Mouse (Mus musculus): ENCODE data around the gene Krtap28-13. TPM values are rescaled to one million over a fixed set of nuclear protein-coding genes. Genes with fewer than 3 reads are reported as not detected.
A peak's percentile ranks its signal among the peaks of the same experiment; 100 is the strongest.

Krtap28-13 gene
- not detected for total RNA-seq (2021)

DNA sequence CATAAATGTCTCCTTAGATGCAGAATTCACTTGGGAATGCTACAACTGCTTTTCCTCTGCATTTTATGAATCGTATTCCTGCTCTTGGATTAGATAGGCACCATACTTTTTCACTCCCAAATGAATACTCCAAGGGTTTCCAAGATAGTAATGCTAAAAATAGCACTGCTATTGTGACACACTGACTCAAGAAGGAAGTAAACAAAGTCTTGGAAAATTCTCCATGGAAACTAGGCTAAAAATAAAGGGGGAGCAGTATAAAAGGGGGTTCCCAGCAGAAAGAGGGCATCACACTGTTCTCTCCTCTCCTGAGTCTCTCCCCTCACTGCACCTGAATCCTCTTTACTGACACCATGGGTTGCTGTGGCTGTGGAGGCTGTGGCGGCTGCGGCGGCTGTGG lies at the start of gene Krtap28-13:
Gene Krtap28-13, plus strand, starts transcription at position 288 of the 400 bp plus-strand sequence.
- DNase-seq: peak in 1 of 2 experiments; percentile 11
- intact Hi-C loops (cut with DNase I): no loop called here

DNA sequence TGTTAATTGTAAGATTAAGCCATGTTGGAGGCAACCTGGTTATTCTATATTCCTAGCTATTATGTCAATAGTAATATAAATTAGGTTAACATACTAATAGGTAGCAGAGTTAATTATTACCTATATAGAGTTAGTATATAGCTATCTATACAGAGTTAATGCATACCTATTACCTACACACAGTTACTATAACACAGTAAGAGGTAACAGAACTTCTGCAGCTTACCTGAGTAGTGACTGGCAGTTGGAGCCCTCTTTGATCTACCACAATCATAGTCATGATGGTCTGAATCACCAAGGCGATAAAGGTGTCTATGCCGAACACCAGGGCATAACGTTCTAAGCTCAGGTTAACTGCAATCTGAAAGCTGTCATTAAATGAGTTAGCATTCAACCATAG lies 46.3 kb upstream of the Krtap28-13 start:
- intact Hi-C loops (cut with DNase I): no loop called here
- DNase-seq: no peak

DNA sequence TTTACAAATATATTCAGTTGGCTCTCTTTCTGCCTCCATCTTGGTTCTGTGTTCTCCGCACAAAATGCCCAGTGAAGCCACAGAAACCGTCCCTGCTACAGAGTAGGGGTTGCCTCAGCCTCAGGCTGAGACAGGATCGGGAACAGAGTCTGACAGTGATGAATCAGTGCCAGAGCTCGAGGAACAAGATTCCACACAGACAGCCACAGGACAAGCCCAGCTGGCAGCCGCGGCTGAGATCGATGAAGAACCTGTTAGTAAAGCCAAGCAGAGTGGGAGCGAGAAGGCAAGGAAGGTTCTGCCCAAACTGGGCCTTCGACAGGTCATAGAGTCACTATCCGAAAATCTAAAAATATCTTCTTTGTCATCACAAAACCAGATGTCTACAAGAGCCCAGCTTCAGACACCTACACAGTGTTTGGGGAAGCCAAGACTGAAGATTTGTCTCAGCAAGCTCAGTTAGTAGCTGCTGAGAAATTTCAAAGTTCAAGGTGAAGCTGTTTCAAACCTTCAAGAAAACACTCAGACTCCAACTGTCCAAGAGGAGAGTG lies 45.3 kb upstream of the Krtap28-13 start:
- intact Hi-C loops (cut with DNase I): no loop called here
- DNase-seq: no peak

DNA sequence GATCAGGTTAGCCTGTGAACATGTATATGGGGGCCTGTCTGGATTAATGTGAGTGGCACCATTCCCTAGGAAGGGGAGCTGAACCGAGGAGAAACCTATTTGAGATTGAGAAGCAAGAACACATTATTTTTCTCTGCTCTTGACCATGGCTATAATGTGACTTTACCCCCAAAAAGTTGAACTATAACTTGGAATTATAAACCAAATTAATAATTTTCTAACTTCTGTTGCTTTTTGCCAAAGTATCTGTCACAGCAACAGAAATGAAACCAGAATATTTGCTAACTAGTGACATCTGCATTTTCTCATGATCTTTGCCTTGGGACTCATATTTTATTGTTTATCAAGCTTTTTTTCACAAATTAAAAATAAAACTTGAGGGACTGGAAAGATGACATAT lies 44.2 kb upstream of the Krtap28-13 start:
- intact Hi-C loops (cut with DNase I): no loop called here
- DNase-seq: no peak

DNA sequence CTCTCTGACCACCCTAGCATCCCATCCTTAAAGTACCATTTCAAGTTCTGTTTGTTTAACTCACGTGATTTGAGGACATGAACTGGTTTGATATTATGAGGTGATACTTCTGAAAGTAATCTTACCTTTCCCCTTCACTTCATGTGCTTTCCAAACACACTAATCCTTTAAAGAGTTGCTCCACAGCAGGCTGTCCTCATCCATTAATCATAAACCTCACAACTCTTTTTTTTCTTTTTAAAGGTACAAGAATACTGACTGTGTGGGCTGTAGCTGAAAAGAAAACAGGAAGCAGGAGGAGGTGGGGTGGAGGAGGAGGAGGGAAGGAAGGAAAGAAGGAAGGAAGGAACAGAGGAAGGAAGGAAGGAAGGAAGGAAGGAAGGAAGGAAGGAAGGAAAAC lies 28.8 kb upstream of the Krtap28-13 start:
- intact Hi-C loops (cut with DNase I): no loop called here
- DNase-seq: no peak

DNA sequence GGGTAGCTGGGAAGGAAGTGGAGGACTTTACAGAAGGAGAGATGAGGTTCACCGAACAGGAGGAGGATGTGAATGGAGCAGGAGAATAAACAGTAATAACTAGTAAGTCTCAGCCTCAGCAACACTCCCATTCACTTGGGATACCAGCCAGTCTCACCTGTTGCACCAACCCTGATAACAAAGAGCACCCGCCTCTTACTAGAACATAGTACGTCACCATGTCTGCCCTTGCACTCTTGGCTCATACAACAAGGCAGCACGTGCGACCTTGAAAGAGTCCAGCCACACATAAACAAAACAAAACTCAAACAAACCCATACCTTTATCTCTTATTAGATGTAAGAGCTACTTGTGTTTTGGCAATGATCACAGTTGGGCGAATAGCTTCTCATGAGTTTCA lies 28.2 kb upstream of the Krtap28-13 start:
- no peak for DNase-seq
- intact Hi-C loops (cut with DNase I): no loop called here

DNA sequence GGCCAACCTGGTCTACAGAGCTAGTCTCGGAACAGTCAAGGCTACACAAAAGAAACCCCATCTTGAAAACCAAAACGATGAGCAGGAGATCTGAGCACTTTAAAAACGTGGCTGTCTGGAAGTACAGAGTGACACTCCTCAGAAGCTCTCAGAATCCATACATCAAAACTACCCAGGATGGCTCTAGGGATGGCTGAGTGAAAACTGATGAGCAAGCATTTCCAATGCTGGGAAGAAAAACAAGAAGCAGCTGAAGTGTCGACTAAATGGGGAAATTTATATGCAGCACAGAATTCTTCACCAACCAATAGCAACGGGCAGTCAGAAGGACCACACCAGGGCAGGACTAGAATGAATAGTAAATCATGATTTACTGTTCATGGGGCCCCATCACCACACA lies 26.2 kb upstream of the Krtap28-13 start:
- intact Hi-C loops (cut with DNase I): no loop called here
- no peak for DNase-seq

DNA sequence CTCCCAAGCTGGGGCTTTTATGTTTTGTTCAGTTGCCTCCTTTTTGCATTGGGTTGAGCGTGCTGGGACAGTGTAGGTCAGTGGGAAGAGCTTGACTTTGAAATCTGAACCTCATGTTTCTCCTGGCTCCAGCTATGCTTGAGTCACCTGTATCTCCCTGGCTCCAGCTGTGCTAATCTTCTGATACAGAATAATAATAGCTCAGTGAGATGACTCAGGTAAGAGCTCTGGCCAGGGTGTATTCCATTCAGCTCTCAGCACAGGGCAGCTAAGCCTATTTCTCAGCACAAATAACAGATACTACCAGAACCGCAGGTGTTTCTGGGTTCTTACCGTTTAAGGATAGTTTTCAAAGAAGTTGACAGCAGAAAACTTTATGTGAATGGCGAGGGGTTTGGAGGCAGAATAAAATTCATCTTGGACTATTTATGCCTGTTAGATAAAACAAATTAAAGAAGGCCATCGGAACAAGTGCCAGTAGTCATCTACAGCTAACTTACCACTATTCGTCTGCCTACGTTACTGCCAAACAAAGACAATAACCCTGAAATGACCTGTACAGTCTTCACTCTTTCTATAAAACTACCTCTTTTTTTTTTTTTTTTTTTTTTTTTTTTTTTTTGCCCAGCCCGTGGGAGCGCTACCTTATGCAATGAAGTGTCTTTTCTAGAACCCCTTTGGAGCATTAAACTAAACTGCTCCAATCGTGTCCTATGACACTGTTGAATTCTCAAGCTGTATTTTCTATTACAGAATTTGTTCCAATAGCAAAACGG lies 23.6 kb upstream of the Krtap28-13 start:
- intact Hi-C loops (cut with DNase I): no loop called here
- DNase-seq: no peak

DNA sequence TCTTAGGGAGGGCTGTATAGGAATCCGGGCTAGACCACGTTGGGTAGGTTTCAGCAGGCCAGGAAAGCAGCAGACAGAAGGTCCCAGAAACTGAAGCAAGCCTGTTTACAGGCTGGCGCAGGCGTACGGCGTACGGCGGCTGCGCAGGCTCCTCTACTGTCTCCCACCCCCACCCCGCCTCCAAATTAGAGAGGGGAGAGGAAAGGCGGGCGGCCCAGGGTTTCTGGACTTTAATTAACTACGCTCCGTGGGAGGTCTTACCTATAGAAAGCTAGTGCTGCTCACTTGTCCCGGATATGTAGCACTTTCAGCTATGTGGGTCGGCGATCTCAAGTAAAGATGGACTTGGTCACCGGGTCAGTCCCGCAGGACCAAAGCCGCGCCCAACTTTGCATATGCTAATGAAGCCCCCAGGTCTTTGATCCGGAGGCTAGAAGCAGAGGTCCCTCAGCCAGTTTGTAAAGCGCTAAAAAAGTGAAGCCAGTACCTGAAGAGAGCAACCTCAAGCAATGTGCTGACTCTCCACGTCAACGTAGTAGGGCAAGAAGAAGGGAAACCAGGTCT lies 22.5 kb upstream of the Krtap28-13 start, which contains the start of gene Slc19a3:
Gene Slc19a3, minus strand, starts transcription at position 340 of the 564 bp plus-strand sequence.
- DNase-seq: peak; percentile 34 to 39
- intact Hi-C loops (cut with DNase I): no loop called here

DNA sequence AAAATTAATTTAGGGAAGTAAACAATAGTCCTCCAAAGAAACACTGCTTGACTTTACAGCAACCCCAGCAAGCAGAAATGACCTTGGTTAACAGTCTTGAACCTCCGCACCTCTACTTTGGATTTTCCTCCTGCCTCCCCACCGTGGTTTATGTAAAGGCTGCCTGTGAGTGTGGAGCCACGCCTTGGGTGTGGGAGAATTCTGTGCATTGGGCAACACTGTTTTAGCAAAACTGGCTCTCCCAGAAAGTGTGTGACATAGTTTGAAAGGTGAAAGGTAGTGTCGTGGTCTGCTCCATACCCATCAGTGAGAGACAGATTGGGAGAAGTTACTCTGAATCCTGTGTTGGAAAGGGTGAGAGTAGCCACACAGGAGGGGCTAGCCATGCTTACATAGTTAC lies 21.6 kb upstream of the Krtap28-13 start:
- no peak for DNase-seq
- intact Hi-C loops (cut with DNase I): no loop called here

DNA sequence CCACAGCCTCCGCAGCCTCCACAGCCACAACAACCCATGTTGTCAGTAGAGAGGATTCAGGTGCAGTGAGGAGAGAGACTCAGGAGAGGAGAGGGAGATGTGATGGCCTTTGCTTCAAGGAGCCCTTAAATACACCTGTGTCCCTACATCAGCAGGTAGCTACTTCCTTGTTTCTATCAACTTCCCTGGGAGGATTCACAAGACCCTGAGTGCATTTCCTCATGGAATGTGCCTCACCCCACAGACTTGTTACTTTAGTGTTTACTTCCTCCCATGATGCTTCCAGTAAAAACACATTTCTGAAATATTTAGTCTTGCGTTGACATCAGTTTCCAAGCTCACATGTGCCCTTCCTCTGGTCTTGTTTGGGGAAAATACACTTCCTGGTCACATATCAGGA lies 18.4 kb upstream of the Krtap28-13 start, which contains the start of gene Krtap28-10:
Gene Krtap28-10, minus strand, starts transcription at position 101 of the 400 bp plus-strand sequence.
- DNase-seq: no peak
- intact Hi-C loops (cut with DNase I): no loop called here

DNA sequence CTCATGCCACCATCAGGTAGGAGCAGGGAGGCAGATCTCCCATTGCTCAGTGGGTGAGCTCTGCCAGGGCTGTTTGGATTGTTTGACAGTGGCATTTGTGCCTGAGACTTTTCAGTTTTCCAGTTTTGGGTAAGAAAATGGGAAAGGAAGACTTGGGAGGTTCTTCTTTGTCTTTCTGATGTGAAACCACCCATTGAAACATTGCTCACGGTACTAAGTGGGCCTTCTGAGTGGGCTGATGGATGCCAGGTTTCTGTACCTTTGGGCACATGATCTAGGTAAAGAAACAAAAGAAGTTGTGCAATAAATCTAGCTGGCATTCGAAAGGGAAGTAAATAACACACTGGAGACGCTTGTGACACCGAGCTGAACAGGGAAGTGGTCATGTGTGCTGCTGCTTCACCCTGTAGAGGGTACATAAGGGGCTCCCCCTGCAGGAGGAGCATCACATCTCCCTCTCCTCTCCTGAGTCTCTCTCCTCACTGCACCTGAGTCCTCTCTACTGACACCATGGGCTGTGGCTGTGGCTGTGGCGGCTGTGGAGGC lies 15.8 kb upstream of the Krtap28-13 start, which contains the start of gene Gm47969:
Gene Gm47969, plus strand, starts transcription at position 51 of the 546 bp plus-strand sequence.
- intact Hi-C loops (cut with DNase I): no loop called here
- DNase-seq: no peak

DNA sequence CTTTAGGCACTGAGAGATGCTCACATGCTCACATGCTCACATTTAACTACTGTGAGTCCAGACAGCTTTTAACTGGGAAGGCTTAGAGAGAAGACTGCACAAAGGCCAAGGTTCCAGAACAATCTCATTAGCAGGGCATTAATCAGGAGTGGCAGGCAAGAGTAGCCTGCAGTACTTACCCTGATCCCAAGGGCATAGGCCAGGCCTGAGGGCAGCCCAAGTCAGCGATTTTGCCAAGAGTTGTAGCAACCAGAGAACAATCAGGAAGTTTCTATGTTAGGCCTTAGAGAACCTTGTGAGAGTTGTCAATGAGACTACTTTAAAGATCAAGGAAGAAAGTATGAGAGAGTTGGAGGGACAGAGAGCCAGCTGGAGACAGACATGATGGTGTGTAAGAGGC lies 2.2 kb upstream of the Krtap28-13 start:
- intact Hi-C loops (cut with DNase I): no loop called here

DNA sequence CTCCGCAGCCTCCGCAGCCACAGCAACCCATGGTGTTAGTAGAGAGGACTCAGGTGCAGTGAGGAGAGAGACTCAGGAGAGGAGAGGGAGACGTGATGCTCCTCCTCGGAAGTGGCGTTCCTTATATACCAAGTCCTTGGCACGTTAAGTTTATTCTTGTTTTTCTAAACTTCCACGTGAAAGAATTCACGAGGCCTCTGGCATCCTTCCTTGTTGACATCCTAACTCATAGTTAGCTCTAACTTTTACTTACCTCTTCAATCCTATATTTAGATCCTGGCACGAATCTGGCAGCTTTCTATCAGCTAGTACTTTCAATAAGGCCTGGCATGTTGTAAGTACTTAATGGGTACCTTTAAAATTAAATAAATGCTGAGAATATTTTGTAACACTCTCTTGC lies 1.5 kb upstream of the Krtap28-13 start, which contains the start of gene A030005K14Rik:
Gene A030005K14Rik, minus strand, starts transcription at position 101 of the 400 bp plus-strand sequence.
- intact Hi-C loops (cut with DNase I): no loop called here
- DNase-seq: peak in 1 of 2 experiments; percentile 7

More for the DNA sequence above, 2.2 kb upstream of the Krtap28-13 start:
- DNase-seq: no peak

DNA sequence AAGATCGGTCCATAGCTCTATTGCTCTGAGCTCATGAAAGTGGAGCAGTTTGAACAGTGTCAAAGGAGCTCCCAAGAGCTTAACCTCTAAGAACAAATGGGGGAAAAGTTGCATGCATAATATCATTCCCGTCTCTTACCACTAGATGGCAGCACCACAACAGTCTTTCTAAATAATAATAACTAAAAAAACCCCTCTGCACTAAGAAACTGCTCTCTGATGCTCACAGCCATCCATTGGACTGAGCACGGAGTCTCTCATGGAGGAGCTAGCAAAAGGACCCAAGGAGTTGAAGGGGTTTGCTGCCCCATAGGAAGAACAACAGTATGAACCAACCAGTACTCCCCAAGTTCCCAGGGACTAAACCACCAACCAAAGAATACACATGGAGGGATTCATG lies 4.1 kb downstream of the Krtap28-13 start:
- DNase-seq: peak; percentile 16 to 44
- intact Hi-C loops (cut with DNase I): loop anchor here (1.0 to 2.0 kb wide), 2 partner anchors 122 to 652 kb away; no protein-coding TSS in a partner anchor

DNA sequence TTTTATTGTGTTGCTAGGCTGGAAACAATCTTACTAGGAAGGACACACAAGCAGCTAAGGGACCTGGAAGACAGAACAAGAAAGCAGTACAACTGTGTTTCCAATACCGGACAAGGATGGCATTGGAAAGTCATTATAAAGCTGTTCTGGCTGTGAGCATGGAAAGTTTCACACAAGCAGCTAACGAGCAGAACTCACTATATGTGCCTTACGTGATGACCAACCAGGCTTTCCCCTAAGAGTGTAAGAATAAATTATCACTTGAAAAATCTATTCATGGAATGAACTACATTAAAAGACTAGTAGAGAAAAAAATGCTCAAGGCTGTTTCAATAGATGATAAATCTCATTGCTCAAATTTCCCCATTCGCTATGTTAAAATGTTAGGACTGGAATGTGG lies 5.8 kb downstream of the Krtap28-13 start:
- no peak for DNase-seq
- intact Hi-C loops (cut with DNase I): no loop called here

DNA sequence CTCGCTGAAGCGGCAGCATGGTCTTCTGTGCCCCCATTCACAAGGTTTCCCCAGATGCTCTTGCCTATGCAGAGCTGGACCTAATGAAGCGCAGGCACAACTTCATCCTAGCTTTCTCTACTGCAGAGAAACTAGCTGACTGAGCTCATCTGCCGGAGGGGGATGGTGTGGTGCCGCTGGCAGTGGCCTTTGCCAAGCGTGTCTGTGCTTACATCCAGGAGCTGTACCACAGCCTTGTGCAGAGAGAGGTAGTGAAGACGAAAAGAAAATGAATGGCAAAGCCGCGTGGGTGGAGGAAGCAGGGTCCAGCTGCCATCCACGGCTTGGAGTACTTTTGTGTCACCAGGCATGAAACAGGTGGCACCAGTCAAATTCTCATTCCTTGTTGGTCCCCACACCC lies 6.5 kb downstream of the Krtap28-13 start:
- no peak for DNase-seq
- intact Hi-C loops (cut with DNase I): no loop called here

DNA sequence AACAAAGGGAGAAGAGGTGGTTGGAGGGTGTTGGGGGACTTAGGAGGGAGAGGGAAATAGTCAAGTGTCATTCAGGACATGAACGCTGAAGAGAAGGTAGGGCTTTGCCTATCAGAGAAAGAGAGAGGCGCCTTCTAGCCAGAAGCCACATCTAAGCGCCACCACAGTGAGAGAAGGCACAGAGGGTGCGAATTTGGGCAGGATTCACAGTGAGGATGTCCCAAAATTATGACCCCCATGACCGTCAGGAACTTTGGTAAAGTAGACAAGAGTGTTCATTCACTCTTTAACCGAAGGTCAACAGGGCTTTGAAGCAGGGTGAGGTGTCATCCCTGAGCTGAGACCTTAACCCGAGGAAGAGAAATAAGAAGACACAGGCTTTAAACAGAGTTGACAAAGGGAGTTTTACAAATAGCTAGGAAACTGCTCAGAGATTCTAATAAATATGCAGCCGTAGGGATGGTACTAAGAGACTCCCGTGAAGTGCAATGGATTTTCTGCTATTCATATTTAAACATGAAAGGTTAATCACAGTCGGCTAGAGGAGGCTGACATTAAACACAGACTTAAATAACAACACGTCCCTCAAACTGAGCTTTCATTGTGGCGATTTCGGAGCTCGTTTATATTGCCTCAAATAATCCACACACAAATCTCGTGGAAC lies 14.9 kb downstream of the Krtap28-13 start:
- intact Hi-C loops (cut with DNase I): loop anchor here (1.0 kb wide), 1 partner anchor 288 kb away; no protein-coding TSS in a partner anchor

DNA sequence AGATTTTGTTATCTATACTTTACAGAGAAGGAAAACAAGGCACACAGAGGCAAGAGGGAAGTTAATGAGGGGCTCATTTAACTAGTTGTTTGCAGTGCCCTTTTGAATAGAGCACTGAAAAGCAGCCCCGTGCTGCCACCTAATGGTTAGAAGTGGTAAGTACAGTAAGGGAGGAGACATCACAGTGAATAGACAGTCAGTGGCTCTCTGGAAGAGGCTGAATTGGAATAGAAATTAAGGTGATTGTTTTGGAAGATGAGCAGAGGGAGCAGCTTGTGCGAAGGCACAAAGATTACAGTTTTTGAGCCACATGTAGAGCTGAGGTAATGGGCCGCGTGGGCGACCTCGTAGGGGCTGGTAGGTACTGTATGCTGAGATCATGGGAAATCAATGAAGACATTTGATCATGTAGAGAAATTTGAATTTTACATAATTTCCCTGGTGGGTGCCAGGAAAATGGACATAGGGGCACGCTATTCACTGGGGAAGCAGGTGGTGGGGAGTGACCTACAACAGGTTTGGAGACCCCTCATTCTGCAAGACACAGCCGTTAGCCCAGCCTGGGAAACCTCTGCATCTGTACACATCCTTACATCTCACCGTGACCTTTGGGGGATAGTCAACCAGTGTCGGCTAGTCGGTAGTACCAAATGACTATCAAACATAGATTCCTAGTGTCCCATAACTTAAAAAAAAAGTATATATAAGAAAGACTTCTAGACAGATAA lies 15.6 kb downstream of the Krtap28-13 start:
- intact Hi-C loops (cut with DNase I): loop anchor here (1.0 kb wide), 1 partner anchor 289 kb away; no protein-coding TSS in a partner anchor
- peak; percentile 29 to 55 for DNase-seq

More for the DNA sequence above, 14.9 kb downstream of the Krtap28-13 start:
- DNase-seq: no peak

DNA sequence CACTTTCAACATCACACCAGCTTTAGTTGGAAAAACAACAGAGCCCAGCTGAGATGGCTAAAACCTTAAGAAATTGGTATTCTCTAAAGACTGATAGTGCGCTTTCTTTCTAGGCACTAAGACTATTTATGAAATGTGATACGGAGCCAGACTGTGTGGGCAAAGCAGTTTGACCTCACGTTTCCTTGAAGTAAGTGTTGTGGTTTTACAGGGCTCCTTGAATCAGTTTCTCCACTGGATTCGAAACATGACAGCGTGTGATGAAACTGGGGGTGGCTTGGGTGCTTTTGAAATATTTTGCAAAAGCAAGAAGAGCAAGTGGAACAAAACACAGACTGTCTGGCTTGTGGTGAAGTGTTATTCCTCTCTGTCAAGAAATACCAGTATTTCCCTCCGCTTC lies 16.3 kb downstream of the Krtap28-13 start:
- DNase-seq: no peak
- intact Hi-C loops (cut with DNase I): no loop called here

Data from heart, postnatal 10 days (tissue).